Mouse (Mus musculus) lung, postnatal 36 days (tissue): ENCODE results near the gene Ldlrap1.

Experiments
- DNase-seq: peaks from one replicate; pipeline ENCODE4 v3.0.0; 2022; ENCODE audit warnings: mixed read lengths

The Ldlrap1 gene

DNA sequence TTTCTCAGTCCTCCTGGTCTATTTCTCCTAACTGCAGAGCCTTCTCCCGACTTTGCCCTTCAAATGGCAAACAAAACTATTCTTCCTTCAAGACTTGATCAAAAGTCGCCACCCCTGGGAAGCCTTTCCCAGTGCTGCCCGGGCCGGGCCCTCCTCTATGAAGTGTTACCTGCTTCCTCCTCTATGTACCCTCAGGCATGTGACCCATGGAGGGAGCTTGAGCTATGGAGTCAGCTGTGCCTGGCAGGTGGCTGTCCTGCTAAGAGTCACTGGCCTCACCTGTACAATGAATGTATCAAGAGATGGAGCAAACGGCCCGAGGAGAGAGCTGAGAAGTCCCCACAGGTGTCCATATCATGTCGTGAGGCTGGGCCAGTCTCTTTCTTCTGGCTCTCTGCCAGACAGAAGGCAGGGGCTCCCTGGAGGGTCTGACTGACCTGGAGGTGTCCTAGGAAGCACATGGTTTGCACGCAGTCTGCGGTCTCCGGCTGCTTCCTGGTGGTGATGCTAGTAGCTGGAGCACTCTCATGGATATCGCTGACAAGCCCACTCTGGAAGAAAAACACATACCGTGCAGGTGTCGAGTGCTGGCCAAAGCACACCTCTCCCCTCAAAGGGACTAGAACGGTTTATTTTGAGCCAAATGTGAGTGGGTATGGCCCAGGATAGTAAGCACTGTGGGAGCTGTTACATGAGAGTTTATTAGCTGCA, 7.6 kb upstream of the Ldlrap1 start:
- no peak for DNase-seq

DNA sequence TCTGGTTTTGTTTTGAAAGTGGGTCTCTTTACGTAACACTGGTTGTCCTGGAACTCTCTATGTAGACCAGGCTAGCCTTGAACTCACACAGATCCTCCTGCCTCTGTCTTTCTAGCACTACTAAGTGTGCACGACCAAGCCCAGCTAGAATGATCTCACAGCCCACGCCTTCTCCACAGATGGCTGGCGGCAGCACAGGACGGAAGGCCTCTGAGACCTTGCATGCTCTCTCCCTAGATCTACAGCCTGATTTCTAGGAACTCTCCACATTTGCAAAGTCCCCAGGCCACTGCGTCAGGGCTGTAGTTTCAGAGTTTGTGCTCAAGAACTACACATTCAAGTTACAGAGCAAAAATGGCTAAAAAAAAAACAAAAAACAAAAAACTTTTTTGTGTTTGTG, 6.3 kb upstream of the Ldlrap1 start:
- DNase-seq: no peak

DNA sequence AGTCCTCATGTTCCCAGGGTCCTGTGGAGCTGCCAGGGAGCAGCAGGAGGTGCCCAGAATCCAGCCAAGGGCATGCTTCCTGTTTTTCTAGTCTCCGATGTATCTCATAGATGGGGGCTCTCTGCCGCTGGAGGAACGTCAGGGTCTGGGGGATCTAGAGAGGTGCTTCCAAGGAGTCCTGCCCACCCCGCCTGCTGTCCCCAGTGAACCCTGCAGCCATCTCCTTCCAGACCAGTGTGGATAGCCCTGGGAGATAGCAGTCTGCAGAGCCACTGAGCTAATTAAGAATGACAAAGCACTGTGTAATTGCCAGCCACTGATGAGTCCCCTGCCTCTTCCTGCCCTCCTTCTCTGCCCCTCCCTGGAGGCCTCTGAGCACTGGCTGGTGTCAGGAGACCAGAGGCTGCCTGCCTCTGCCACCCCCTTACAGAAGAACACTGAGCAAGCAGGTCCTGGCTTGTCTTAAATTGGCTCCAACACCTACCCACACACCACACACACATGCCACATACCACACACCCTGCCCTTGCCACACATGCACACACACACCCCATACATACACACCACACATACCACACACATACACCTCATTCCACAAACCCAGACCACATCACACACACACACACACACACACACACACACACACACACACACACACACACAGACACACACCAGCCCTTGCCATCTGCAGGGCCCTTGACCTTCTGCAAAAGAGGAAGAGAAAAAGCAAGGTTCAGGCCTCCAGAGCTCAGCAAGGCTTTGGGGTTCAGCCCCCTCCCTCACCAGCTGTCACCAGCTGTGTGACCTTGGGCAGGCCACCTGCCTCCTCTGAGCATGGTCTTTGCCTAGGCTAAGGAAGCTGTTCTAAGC, 5.2 kb upstream of the Ldlrap1 start:
- no peak for DNase-seq

DNA sequence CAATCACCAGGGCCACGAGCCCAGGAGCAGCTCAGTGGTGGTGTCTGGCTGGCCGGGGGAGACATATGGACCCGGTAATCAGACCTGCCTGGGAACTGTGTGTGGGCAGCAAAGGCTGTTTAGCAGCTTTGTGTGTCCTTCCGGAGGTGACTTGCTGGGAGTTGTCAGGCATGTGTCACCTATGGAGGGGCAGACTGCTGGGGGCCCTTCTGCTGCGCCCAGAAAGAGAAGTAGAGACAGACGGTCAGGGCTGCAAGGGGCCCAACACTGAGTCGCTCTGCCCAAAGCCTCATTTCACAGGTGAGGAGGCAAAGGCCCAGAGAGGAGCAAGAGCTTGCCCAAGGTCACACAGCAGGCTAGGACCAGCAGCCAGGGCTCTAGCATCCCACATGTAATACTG, 2.1 kb upstream of the Ldlrap1 start:
- DNase-seq: no peak

DNA sequence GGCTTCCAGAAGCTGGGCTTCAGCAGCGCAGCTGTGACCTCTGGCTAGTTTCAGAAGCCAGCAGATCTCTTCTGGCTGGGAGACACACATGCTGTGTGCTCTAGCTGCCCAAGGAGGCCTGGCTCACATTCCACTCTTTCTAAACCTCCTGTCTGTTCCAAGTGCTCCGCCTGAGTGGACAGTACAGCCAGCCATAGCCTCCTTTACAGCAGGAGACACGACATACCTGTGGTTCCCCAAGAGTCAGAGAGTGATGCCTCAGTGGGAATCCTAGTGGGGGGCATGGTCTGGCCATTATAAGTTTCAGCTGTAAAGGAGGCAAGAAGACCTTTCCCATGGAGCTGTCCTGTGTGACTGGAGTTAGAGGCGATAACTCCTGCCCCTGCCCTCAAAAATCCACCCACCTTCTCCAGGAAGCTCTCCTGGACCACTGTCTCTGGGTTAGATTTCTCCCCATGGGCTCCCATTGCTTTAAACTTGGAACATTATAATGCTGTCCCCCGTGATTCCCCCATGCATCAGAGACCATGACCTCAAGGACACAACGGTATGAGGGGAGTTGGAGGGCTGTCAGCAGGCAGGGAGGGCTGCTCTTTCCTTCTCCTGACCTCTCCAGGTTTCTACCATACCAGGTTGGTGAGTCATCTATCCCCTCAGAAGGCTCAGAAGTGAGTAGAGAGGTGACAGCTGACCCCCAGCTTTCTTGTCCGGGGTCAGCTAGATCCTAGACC, 1.4 kb upstream of the Ldlrap1 start:
- DNase-seq: no peak

GRCm38 (mm10) chr4:134768226-134768888, 533 bp upstream of the Ldlrap1 start:
- DNase-seq: no peak

GRCm38 (mm10) chr4:134766904-134767425, 859 bp downstream of the Ldlrap1 start:
- DNase-seq: peak; percentile 78

- DNase-seq: no peak
Observed at GRCm38 (mm10) chr4:134766277-134766676, 1.5 kb downstream of the Ldlrap1 start.

DNA sequence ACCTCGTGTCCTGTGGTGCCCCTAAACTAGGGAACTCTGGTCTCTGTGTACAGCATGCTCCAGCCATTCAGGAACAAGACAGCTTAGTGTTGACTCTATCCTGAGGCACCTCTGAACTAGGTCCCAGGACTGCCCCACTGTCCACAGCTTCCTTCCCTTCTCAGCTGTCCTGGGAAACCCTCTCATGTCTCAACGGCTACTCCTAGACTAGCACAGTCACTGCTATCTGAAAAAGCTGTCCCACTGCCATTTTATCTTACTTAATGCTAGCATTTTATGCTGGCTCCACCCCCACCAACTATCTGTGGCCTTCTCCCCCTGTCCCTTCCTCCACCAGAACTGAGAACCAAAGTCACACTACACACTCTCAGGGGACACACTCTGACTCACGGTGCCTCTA, 3.5 kb downstream of the Ldlrap1 start:
- no peak for DNase-seq

DNA sequence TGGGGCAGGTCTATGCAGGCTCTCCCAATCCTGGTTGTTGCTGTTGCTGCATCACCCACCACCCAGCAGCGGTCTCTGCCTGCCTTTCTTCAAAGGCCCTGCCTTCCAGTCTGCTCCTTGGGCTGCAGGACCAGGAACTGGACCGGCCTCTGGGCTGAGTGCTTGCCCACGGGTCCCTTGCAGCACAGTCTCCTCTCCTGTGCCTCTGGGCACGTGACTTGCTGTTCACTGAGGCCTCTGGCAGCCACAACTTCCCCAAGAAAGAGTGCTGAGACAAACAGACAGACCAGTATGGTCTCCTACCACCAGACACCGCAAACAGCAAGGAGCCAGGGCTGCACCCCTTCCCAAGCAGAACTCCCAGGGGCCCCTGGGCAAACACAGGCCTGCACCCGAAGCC, 5.5 kb downstream of the Ldlrap1 start:
- DNase-seq: peak; percentile 69

DNA sequence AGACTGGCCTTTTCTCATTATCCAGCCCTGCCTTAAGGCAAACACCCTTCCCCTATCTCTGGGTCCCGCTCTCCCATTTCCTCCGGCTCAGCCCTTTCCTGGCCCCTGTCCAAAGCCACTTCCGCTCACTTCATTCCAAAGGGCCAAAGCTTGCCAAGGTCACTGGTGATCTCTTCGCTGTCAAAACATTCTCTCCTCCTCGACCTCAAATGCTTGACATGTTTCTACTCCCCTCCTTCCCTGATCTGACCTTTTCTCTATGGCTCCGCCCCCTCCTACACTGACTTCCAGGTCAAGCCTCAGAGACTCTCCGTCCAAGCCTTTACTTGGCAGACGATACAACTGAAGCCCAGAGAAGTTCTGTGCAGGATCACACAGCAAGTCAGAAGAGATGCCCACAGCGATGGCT, 7.0 kb downstream of the Ldlrap1 start:
- DNase-seq: peak; percentile 94

DNA sequence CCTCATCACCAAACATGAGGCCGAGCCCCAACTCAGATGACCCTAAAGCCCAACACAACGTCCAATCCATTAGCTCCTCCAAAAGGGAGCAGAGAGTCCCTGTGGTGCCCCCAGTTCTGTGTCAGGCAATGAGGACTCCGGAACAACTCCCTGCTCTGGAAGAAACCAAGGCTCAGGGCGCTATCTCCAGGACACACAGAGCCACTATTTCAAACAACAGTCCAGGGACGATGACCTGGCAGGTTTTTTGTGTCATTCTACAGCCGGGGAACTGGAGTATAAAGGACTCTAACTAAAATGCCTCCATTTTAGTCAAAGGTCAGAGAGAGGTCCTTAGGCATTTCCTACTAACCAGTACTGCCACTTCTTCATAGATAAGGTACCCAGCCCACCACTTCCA, 7.5 kb downstream of the Ldlrap1 start:
- DNase-seq: no peak

DNA sequence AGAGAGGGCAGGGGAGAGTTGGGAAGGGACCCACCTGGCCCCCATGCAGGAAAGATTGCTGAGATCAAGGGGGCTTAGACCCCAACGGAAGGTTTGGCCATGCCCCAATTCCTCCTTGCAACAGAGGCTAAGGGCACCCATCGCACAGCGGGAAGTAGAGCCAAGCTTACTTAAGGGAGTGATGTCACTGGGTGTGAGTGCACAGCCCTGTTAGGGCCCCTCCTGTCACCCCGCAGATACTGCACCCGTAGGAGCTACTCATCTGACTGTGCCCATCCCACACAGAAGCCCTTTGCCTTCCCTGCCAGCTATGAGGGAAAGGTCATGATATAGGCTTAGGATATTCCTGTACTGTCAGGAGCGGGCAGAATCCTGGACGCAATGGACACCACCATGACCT, 8.3 kb downstream of the Ldlrap1 start:
- DNase-seq: peak; percentile 57

- DNase-seq: no peak
Observed at GRCm38 (mm10) chr4:134758922-134759321, 8.9 kb downstream of the Ldlrap1 start.

DNA sequence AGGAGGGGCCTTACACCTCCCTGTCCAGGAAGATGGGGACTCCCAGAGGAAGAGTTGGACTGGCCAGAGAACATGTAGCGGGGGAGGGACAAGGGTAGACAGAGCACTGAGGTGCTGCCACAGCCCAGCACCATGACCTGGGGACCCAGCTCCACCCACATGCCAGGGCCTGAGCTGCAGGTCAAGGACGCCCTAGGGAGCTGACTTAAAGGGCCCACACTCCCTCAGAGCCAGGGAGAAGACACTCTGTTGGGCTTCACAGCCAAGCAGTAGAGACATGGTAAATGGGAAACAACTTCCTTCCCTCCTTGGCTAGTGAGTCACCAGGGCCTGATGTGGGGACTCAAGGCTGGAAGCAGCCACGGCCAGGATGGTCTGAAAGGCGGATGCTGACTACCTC, 9.5 kb downstream of the Ldlrap1 start:
- no peak for DNase-seq

- DNase-seq: no peak
Observed at GRCm38 (mm10) chr4:134756953-134757352, 10.9 kb downstream of the Ldlrap1 start.

- no peak for DNase-seq
Observed at GRCm38 (mm10) chr4:134754941-134755340, 12.9 kb downstream of the Ldlrap1 start.

DNA sequence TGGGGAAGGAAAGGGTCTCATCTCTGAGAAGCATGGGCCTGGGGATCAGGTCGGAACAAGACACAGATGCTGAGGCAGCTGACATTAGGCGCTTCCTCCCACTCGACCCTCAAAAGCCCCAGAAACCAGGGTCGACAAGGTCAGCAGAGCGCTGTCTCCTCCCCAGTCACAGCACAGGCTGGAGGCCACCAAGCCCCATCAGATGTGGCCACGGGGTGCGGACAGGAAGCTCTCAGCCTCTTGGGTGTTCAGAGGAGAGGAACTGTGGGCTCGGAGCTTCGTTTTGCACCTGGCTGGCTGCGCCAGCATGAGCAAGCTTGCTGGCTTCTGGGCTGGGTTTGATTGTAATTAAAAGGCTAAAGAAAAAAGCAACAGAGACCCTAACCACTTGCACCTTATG, 13.5 kb downstream of the Ldlrap1 start:
- DNase-seq: no peak

DNA sequence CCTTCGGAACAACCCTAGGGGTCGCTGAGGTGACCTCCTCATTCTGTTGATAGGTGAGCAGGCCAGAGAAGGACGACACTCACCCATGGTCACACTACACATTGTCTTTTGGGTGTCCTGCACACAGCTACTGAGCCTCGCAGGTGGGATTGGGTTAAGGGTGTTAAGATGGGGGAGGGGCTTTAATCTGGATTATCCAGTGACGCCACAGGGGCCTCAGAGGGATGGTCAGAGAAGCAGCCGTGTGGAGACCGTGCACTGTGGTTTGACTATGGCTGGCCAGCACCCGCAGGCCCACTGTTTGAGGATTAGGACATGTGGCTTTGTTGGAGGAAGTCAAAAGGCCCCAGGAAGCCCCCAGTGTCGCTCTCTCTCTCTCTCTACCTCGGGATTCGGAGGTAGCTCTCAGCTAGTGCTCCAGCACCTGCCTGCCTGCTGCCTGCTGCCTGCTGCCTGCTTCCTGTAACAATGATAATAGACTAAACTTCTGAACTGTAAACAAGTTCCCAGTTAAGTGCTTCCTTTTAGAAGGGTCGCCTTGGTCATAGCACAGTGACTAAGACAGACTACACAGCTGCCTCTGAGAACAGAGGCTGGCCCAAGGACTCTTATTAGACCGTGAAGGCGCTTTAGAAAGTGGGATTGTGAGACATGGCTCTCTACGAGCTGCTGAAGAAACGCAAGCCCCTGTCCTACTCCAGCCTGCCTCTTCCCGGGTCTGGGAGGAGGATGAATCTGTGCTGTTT, 14.1 kb downstream of the Ldlrap1 start:
- DNase-seq: peak; percentile 52

DNA sequence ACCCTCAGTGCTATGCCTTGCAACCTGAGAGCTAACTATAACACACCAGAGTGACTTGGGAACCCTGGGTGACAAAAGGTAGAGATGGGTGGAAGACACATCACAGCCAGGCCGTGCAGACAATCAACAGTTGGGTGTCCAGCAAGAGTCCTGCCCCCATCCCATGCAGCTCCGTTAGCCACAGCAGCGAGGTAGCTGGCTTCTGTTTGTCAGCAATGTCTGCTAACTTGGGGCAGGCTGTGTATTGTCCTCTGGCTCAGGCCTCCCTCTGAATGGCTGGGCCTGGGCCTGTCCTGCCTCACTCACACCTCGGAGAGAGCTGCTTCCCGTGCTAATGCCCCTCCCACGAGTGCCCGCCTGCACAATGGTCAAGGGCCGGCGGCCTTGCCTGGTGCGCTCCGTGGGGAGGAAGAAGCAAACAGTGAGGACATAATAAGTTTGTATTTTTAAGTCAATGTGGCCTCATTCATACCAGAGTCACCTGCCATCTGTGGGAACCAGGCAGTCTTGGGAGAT, 14.9 kb downstream of the Ldlrap1 start:
- DNase-seq: peak; percentile 49

- no peak for DNase-seq
Observed at GRCm38 (mm10) chr4:134751682-134752380, 16.0 kb downstream of the Ldlrap1 start.
